Mouse (Mus musculus) macrophage (primary cell): ENCODE results near the gene Lix1l. TPM values are rescaled to one million over a fixed set of nuclear protein-coding genes. Genes with fewer than 3 reads are reported as not detected.

ENCODE experiments used
- H3K27ac ChIP-seq: fragments of 350-480 bp; formaldehyde crosslinking; 2 replicates; pipeline ENCODE4 v1.9.0; 2021
- H3K36me3 ChIP-seq: fragments of 350-480 bp; formaldehyde crosslinking; 2 replicates; pipeline ENCODE4 v1.9.0; 2021; ENCODE audit errors: inconsistent target
- H3K4me3 ChIP-seq: fragments of 350-480 bp; formaldehyde crosslinking; 2 replicates; pipeline ENCODE4 v1.9.0; 2021; ENCODE audit errors: inconsistent target
- H3K79me2 ChIP-seq: fragments of 350-480 bp; formaldehyde crosslinking; 2 replicates; pipeline ENCODE4 v1.9.0; 2021; ENCODE audit errors: inconsistent target
- WGBS: methylation state at CpG from one replicate; pipeline ENCODE4 v1.1.7; 2026; ENCODE audit warnings: inconsistent platforms; ENCODE audit not compliant: missing documents; 5-methylcytosine and 5-hydroxymethylcytosine counted together
- polyA plus RNA-seq: library from polyadenylated mRNA; stranded (reverse); fragments of 250-400 nt; gene quantifications from 3 replicates; pipeline ENCODE4 v1.2.4, GENCODE M21; 2018; ENCODE audit warnings: inconsistent platforms
- total RNA-seq, 78 experiments: library from RNA; depleted of rRNA; stranded (reverse); fragments of 250-400 nt; gene quantifications; 1 replicate in 9 of 78; 2 replicates in 24 of 78; 3 replicates in 43 of 78; 4 replicates in 2 of 78; pipeline ENCODE4 v1.2.4; 2018; ENCODE audit warnings: inconsistent platforms in 56 of 78

The Lix1l gene
- 10 to 100 TPM in 3 of 26 experiments, 1 to 10 TPM in 21, under 1 TPM in 2; 0.50 to 15.7 (median 3.9) TPM for total RNA-seq (2018; cell fraction: chromatin; rRNA removed)
- 10 to 100 TPM in 7 of 26 experiments, 1 to 10 TPM in 19; 4.2 to 11.2 (median 7.2) TPM for total RNA-seq (2018; cell fraction: cytosol; rRNA removed)
- total RNA-seq (2018; cell fraction: nucleus; rRNA removed), result 10 to 100 TPM in 2 of 26 experiments, 1 to 10 TPM in 24; 2.0 to 12.9 (median 4.6) TPM
- 7.5 to 9.5 TPM (median 8.3 TPM) in 3 replicates for polyA plus RNA-seq

- H3K27ac ChIP-seq, result no peak within 1 kb of the TSS
- H3K36me3 ChIP-seq, result no peaks in the 10 kb centered on the region
- H3K79me2 ChIP-seq, result no peaks in the 10 kb centered on the region
- WGBS, result 2% methylated on average over 27 of the region's 27 CpGs
- H3K4me3 ChIP-seq, result peak within 1 kb of the TSS; percentile 30
These were observed at the start of gene Lix1l for GRCm38 (mm10) chr3:96600639-96601250. Gene Lix1l (plus strand): TSS chr3:96601149.

GRCm38 (mm10) chr3:96551203-96551602 is 49.7 kb upstream of the Lix1l start:
- Histone ChIP-seq H3K27ac (peak overlapping the region; percentile 39), H3K4me3 (no peak overlapping the region), H3K79me2 (no peaks in the 10 kb centered on the region), H3K36me3 (no peaks in the 10 kb centered on the region)
- WGBS, result 9% methylated on average over 8 of the region's 8 CpGs

GRCm38 (mm10) chr3:96551890-96552289 is 49.1 kb upstream of the Lix1l start:
- Histone ChIP-seq H3K79me2 (0 out of 2 replicates have a peak, but pooled peaks cover under 1% of the 10 kb centered on the region), H3K27ac (peak overlapping the region; percentile 39)
- 28% methylated on average over 7 of the region's 7 CpGs for WGBS

GRCm38 (mm10) chr3:96553601-96554000 is 47.3 kb upstream of the Lix1l start:
- 53% methylated on average over 6 of the region's 6 CpGs for WGBS
- Histone ChIP-seq H3K36me3 (no peaks in the 10 kb centered on the region), H3K4me3 (no peak overlapping the region), H3K27ac (0 out of 2 replicates have a peak overlapping the region, but pooled peaks have one; percentile 2), H3K79me2 (peaks cover 14% of the 10 kb centered on the region)

More at GRCm38 (mm10) chr3:96551890-96552289, 49.1 kb upstream of the Lix1l start:
- no peak overlapping the region for H3K4me3 ChIP-seq
- no peaks in the 10 kb centered on the region for H3K36me3 ChIP-seq

GRCm38 (mm10) chr3:96554251-96554650 is 46.7 kb upstream of the Lix1l start:
- no peak overlapping the region for H3K27ac ChIP-seq
- H3K4me3 ChIP-seq, result no peak overlapping the region
- H3K79me2 ChIP-seq, result peaks cover 21% of the 10 kb centered on the region
- no peaks in the 10 kb centered on the region for H3K36me3 ChIP-seq
- WGBS, result 82% methylated on average over 5 of the region's 6 CpGs

- Histone ChIP-seq H3K27ac (no peak overlapping the region), H3K79me2 (peaks cover 30% of the 10 kb centered on the region)
- WGBS, result 87% methylated on average over 12 of the region's 12 CpGs
These were observed 45.8 kb upstream of the Lix1l start for GRCm38 (mm10) chr3:96555041-96555596.

GRCm38 (mm10) chr3:96555999-96556614 is 44.8 kb upstream of the Lix1l start:
- Histone ChIP-seq H3K27ac (peak overlapping the region; percentile 95; the same call in 1 of the 2 replicates), H3K4me3 (peak overlapping the region; percentile 98)
- WGBS, result 51% methylated on average over 15 of the region's 15 CpGs

More at GRCm38 (mm10) chr3:96555041-96555596, 45.8 kb upstream of the Lix1l start:
- no peak overlapping the region for H3K4me3 ChIP-seq
- H3K36me3 ChIP-seq, result peaks cover 4% of the 10 kb centered on the region; the same call in 1 of the 2 replicates

GRCm38 (mm10) chr3:96556651-96557635 is 44.0 kb upstream of the Lix1l start:
- peak overlapping the region; percentile 98 for H3K4me3 ChIP-seq
- H3K27ac ChIP-seq, result peak overlapping the region; percentile 95
- H3K36me3 ChIP-seq, result peaks cover 17% of the 10 kb centered on the region; the same call in 1 of the 2 replicates
- 1% methylated on average over 18 of the region's 22 CpGs for whole genome bisulfite sequencing
- H3K79me2 ChIP-seq, result peaks cover 48% of the 10 kb centered on the region

More at GRCm38 (mm10) chr3:96555999-96556614, 44.8 kb upstream of the Lix1l start:
- Histone ChIP-seq H3K79me2 (peaks cover 39% of the 10 kb centered on the region), H3K36me3 (peaks cover 13% of the 10 kb centered on the region; the same call in 1 of the 2 replicates)

GRCm38 (mm10) chr3:96557694-96558093 is 43.3 kb upstream of the Lix1l start, which contains the start of gene Txnip:
Gene Txnip (plus strand): TSS chr3:96557957.
- 0% methylated on average over 26 of the region's 26 CpGs for WGBS
- Histone ChIP-seq H3K79me2 (peaks cover 55% of the 10 kb centered on the region), H3K36me3 (peaks cover 17% of the 10 kb centered on the region; the same call in 1 of the 2 replicates), H3K4me3 (peak within 1 kb of the TSS; percentile 98), H3K27ac (peak within 1 kb of the TSS; percentile 100)

- WGBS, result 1% methylated on average over 15 of the region's 17 CpGs
- peaks cover 17% of the 10 kb centered on the region; the same call in 1 of the 2 replicates for H3K36me3 ChIP-seq
- peak overlapping the region; percentile 98 for H3K4me3 ChIP-seq
- H3K79me2 ChIP-seq, result peaks cover 60% of the 10 kb centered on the region
- peak overlapping the region; percentile 100 for H3K27ac ChIP-seq
These were observed 42.8 kb upstream of the Lix1l start for GRCm38 (mm10) chr3:96558159-96558558.

- peak overlapping the region; percentile 98 for H3K4me3 ChIP-seq
- peaks cover 66% of the 10 kb centered on the region for H3K79me2 ChIP-seq
- H3K27ac ChIP-seq, result peak overlapping the region; percentile 100
- WGBS, result 3% methylated on average over 10 of the region's 10 CpGs
- peaks cover 17% of the 10 kb centered on the region; the same call in 1 of the 2 replicates for H3K36me3 ChIP-seq
These were observed 42.2 kb upstream of the Lix1l start for GRCm38 (mm10) chr3:96558668-96559196.

- peaks cover 17% of the 10 kb centered on the region; the same call in 1 of the 2 replicates for H3K36me3 ChIP-seq
- peak overlapping the region; percentile 100 for H3K27ac ChIP-seq
- H3K79me2 ChIP-seq, result peaks cover 68% of the 10 kb centered on the region
- 1% methylated on average over 11 of the region's 12 CpGs for WGBS
- peak overlapping the region; percentile 98 for H3K4me3 ChIP-seq
These were observed 41.5 kb upstream of the Lix1l start for GRCm38 (mm10) chr3:96559398-96559910.
